Mouse (Mus musculus) naive thymus-derived CD4-positive, alpha-beta T cell, adult 2 months (primary cell): ENCODE results near the gene Cdk13.

Experiments used
- DNase-seq: peaks from one replicate; pipeline ENCODE4 v3.0.0-alpha.2; 2011; ENCODE audit warnings: low read depth

Gene Cdk13

GRCm38 (mm10) chr13:17762405-17762804 lies 42.5 kb downstream of the Cdk13 start:
- DNase-seq, result no peak

- DNase-seq, result no peak
Measured at GRCm38 (mm10) chr13:17754997-17755396, 49.9 kb downstream of the Cdk13 start.

- DNase-seq, result no peak
Measured at GRCm38 (mm10) chr13:17728798-17729197, 76.1 kb downstream of the Cdk13 start.

- no peak for DNase-seq
Measured at GRCm38 (mm10) chr13:17727922-17728321, 77.0 kb downstream of the Cdk13 start.

GRCm38 (mm10) chr13:17717357-17717756 lies 87.5 kb downstream of the Cdk13 start:
- DNase-seq, result no peak

GRCm38 (mm10) chr13:17708784-17709311 lies 96.0 kb downstream of the Cdk13 start:
- no peak for DNase-seq

GRCm38 (mm10) chr13:17705188-17705826 lies 99.6 kb downstream of the Cdk13 start:
- no peak for DNase-seq

- no peak for DNase-seq
Measured at GRCm38 (mm10) chr13:17702311-17702710, 102.6 kb downstream of the Cdk13 start.

- no peak for DNase-seq
Measured at GRCm38 (mm10) chr13:17701322-17701721, 103.6 kb downstream of the Cdk13 start.

- DNase-seq, result no peak
Measured at GRCm38 (mm10) chr13:17700090-17700715, 104.7 kb downstream of the Cdk13 start.

- DNase-seq, result no peak
Measured at GRCm38 (mm10) chr13:17695898-17696580, 108.9 kb downstream of the Cdk13 start.

- DNase-seq, result peak; percentile 100
Measured at GRCm38 (mm10) chr13:17694911-17695699, 109.8 kb downstream of the Cdk13 start, which contains the start of the genes Mplkip and Sugct. Mplkip (plus strand) TSS chr13:17695192. Sugct (minus strand) TSS chr13:17695553.

- DNase-seq, result no peak
Measured at GRCm38 (mm10) chr13:17694414-17694813, 110.5 kb downstream of the Cdk13 start.

GRCm38 (mm10) chr13:17693816-17694215 lies 111.1 kb downstream of the Cdk13 start:
- DNase-seq, result peak; percentile 65

- DNase-seq, result no peak
Measured at GRCm38 (mm10) chr13:17691436-17691835, 113.5 kb downstream of the Cdk13 start.

- no peak for DNase-seq
Measured at GRCm38 (mm10) chr13:17690686-17691085, 114.2 kb downstream of the Cdk13 start.

- DNase-seq, result no peak
Measured at GRCm38 (mm10) chr13:17689461-17689860, 115.4 kb downstream of the Cdk13 start.

- DNase-seq, result no peak
Measured at GRCm38 (mm10) chr13:17671122-17671521, 133.8 kb downstream of the Cdk13 start.

- DNase-seq, result no peak
Measured at GRCm38 (mm10) chr13:17667380-17667779, 137.5 kb downstream of the Cdk13 start.
